In the genomic region with DNA sequence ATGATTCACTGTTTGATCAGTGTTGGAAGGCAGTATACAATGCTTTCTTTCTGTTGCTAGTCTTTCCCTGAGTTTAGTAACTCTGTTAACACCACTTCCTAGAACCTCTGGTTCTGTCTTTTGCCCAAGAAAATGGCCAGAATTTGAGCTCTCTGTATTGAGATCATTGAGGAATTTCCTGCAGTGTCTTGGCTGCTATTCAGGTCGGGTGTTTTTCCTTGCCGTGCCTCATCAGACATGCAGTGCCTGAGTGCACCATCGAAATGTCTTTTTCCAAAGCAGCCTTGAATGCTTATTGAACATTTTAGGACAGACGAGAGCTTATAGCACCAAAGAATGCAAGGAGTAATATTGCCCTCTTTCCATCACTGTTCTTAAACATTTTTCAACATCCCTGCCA, we compare ENCODE assay signal across 20 mouse cellular contexts.
DNase-seq lines count a peak whose midpoint lies in the region; ATAC-seq and TF ChIP-seq lines count a peak whose summit lies in the region.
"Had no signal": no experiment of that assay in that cellular context is flagged by ENCODE, and none has a peak within 500 bp of the region (broad histone marks: within the 10 kb centered on the region; RNA-seq: fewer than 3 reads in every experiment).

No protein-coding gene starts in this region.

- DNase-seq in cerebellum, postnatal 4 days (ENCODE audit: low spot score in 2 of 2) = no peak
- peak; percentile 26 for DNase-seq in kidney, postnatal 14 days
- peak; percentile 27 for DNase-seq in brain, embryonic 14.5 days (ENCODE audit: low read depth)
- peak; percentile 33 to 56 for DNase-seq in cerebellum, postnatal 14 days
- DNase-seq in retina, postnatal 1 day = no peak
- DNase-seq in layer of hippocampus, adult 8-10 months (ENCODE audit: low spot score in 2 of 2) = no peak
- DNase-seq: adrenal gland, postnatal 36 days; left cerebral cortex, postnatal 4 days; liver, embryonic 13.5 days; lung, postnatal 36 days; right cerebral cortex, postnatal 14 days; thymus, postnatal 14 days had no signal

- no peak overlapping the region for H3K9ac ChIP-seq in kidney, embryonic 15.5 days
- H3K9ac ChIP-seq: embryonic facial prominence, embryonic 12.5 days; heart, embryonic 15.5 days; liver, embryonic 13.5 days had no signal

- no peak for TF ChIP-seq POLR2A in brain, embryonic 14.5 days (IDR thresholded peaks at IDR 0.05; ENCODE audit: borderline replicate concordance, extremely low read depth, insufficient read depth, insufficient read length, poor library complexity, severe bottlenecking)

- no peaks in the 10 kb centered on the region for H3K27me3 ChIP-seq in kidney, embryonic 15.5 days
- H3K27me3 ChIP-seq: CH12.LX; embryonic facial prominence, embryonic 12.5 days; heart, embryonic 15.5 days; liver, embryonic 13.5 days had no signal

- no peaks in the 10 kb centered on the region for H3K4me1 ChIP-seq in kidney, embryonic 15.5 days
- H3K4me1 ChIP-seq: embryonic facial prominence, embryonic 12.5 days; heart, embryonic 15.5 days; liver, embryonic 13.5 days had no signal

- H3K4me3 ChIP-seq in kidney, embryonic 15.5 days (replicated peaks) = no peak overlapping the region
- H3K4me3 ChIP-seq: embryonic facial prominence, embryonic 12.5 days; heart, embryonic 15.5 days; liver, embryonic 13.5 days; myocyte had no signal

- WGBS in kidney, embryonic 15.5 days = 54% methylated on average over 4 of the region's 4 CpGs

- ATAC-seq in cerebellum, adult (ENCODE audit: insufficient number of reproducible peaks, low FRiP score, low TSS enrichment) = peak; percentile 45; the same call in 1 of the 2 replicates
- ATAC-seq in kidney, embryonic 15.5 days (replicated peaks; ENCODE audit: low FRiP score) = no peak

- peaks cover 8% of the 10 kb centered on the region for H3K36me3 ChIP-seq in kidney, embryonic 15.5 days
- H3K36me3 ChIP-seq: liver, embryonic 13.5 days had no signal

- H3K9me3 ChIP-seq in kidney, embryonic 15.5 days (replicated peaks) = no peaks in the 10 kb centered on the region
- H3K9me3 ChIP-seq: embryonic facial prominence, embryonic 12.5 days; heart, embryonic 15.5 days; liver, embryonic 13.5 days had no signal

- no peak for TF ChIP-seq CTCF in brain, embryonic 14.5 days (IDR thresholded peaks at IDR 0.05; ENCODE audit: borderline replicate concordance, extremely low read depth, insufficient read depth, insufficient read length)

- H3K4me2 ChIP-seq in kidney, embryonic 15.5 days = no peak overlapping the region
- H3K4me2 ChIP-seq: embryonic facial prominence, embryonic 12.5 days; heart, embryonic 15.5 days; liver, embryonic 13.5 days; midbrain, embryonic 11.5 days had no signal

- no peak overlapping the region for H3K27ac ChIP-seq in kidney, embryonic 15.5 days
- H3K27ac ChIP-seq: embryonic facial prominence, embryonic 12.5 days; heart, embryonic 15.5 days; liver, embryonic 13.5 days; stomach, postnatal 0 days had no signal

Comparison
In these comparisons a context has a peak if more than half of its experiments do, and no peak if none do; other contexts are left out.
1. DNase-seq: peak in kidney, postnatal 14 days (single experiment), brain, embryonic 14.5 days (single experiment) and cerebellum, postnatal 14 days (2 of 2); none in cerebellum, postnatal 4 days (0 of 2), retina, postnatal 1 day (single experiment) and layer of hippocampus, adult 8-10 months (0 of 2).